Mouse (Mus musculus): ENCODE results near the gene Kcnip4. TPM values are rescaled to one million over a fixed set of nuclear protein-coding genes. Genes with fewer than 3 reads are reported as not detected.

Kcnip4 gene
- total and polyA plus RNA-seq, 3 experiments = 0.19 TPM; not detected in 2

GRCm38 (mm10) chr5:49317869-49318268 is 206.8 kb downstream of the Kcnip4 start:
- Histone ChIP-seq H3K9me3 (replicated peaks; ENCODE audit: insufficient read depth, low read length) (no peaks in the 10 kb centered on the region), H3K27me3 (ENCODE audit: control insufficient read depth in 1 of 2, insufficient read depth in 2 of 2, low read length in 2 of 2) (no peaks in the 10 kb centered on the region), H3K9ac (ENCODE audit: control insufficient read depth, low read depth, low read length, poor library complexity, severe bottlenecking) (no peak overlapping the region), H3K27ac (ENCODE audit: control insufficient read depth, low read depth, low read length) (no peak overlapping the region), H3K4me1 (ENCODE audit: control insufficient read depth in 1 of 2, insufficient read depth in 2 of 2, low read length in 2 of 2) (no peaks in the 10 kb centered on the region), H3K4me3 (ENCODE audit: control insufficient read depth in 1 of 2, insufficient read depth in 1 of 2, low read depth in 2 of 2, low read length in 2 of 2) (no peak overlapping the region), H3K36me3 (ENCODE audit: control insufficient read depth in 1 of 2, insufficient read depth in 2 of 2, low read length in 2 of 2) (no peaks in the 10 kb centered on the region), H3K79me2 (ENCODE audit: control insufficient read depth, insufficient read depth, low read length, poor library complexity) (no peaks in the 10 kb centered on the region)
- no peak for DNase-seq (ENCODE audit: low read depth, low spot score)
- TF ChIP-seq NELFE (IDR thresholded peaks at IDR 0.05; ENCODE audit: low read depth, low read length) = no peak
- no peak for TF ChIP-seq ZKSCAN1 (IDR thresholded peaks at IDR 0.05; ENCODE audit: low read depth, low read length)
- TF ChIP-seq NRF1 (IDR thresholded peaks at IDR 0.05; ENCODE audit: insufficient read depth, low read depth, low read length, poor library complexity, severe bottlenecking) = no peak
- no peak for TF ChIP-seq KAT2A (conservative IDR thresholded peaks at IDR 0.05; ENCODE audit: low read depth, low read length)
- no peak for TF ChIP-seq RAD21 (IDR thresholded peaks at IDR 0.05; ENCODE audit: low read depth, low read length)
- TF ChIP-seq ZMIZ1 (IDR thresholded peaks at IDR 0.05; ENCODE audit: low read depth, low read length) = no peak
- no peak for TF ChIP-seq UBTF (IDR thresholded peaks at IDR 0.05; ENCODE audit: borderline replicate concordance, insufficient read depth, low read depth, low read length)
- TF ChIP-seq EP300 (IDR thresholded peaks at IDR 0.05; ENCODE audit: low read depth in 1 of 2, low read length in 2 of 2) = no peak
- TF ChIP-seq E2F4 (IDR thresholded peaks at IDR 0.05; ENCODE audit: borderline replicate concordance, low read depth, low read length) = no peak
- no peak for TF ChIP-seq ETS1 (IDR thresholded peaks at IDR 0.05; ENCODE audit: low read depth, low read length)
- TF ChIP-seq ZC3H11A (IDR thresholded peaks at IDR 0.05; ENCODE audit: low read depth, low read length) = no peak
- TF ChIP-seq MYC (IDR thresholded peaks at IDR 0.05; ENCODE audit: low read depth, low read length) = no peak
- no peak for TF ChIP-seq MXI1 (IDR thresholded peaks at IDR 0.05; ENCODE audit: low read depth, low read length)
- no peak for TF ChIP-seq ZNF384 (IDR thresholded peaks at IDR 0.05; ENCODE audit: low read depth, low read length)
- TF ChIP-seq GATA1 (IDR thresholded peaks at IDR 0.05; ENCODE audit: low read depth, low read length) = no peak
- no peak for TF ChIP-seq HCFC1 (IDR thresholded peaks at IDR 0.05; ENCODE audit: low read depth, low read length)

GRCm38 (mm10) chr5:49306796-49307195 is 217.9 kb downstream of the Kcnip4 start:
- no peak for TF ChIP-seq ELF1 (IDR thresholded peaks at IDR 0.05; ENCODE audit: low read depth, low read length)
- TF ChIP-seq MYC (IDR thresholded peaks at IDR 0.05; ENCODE audit: low read depth, low read length) = no peak
- no peak for TF ChIP-seq HCFC1 (IDR thresholded peaks at IDR 0.05; ENCODE audit: low read depth, low read length)
- TF ChIP-seq CHD1 (IDR thresholded peaks at IDR 0.05; ENCODE audit: low read depth, low read length) = no peak
- TF ChIP-seq EP300 (IDR thresholded peaks at IDR 0.05; ENCODE audit: low read depth in 1 of 2, low read length in 2 of 2) = no peak
- no peak for TF ChIP-seq MEF2A (IDR thresholded peaks at IDR 0.05; ENCODE audit: extremely low read depth, insufficient replicate concordance, low read depth, low read length, poor library complexity, severe bottlenecking)
- TF ChIP-seq ZKSCAN1 (IDR thresholded peaks at IDR 0.05; ENCODE audit: low read depth, low read length) = no peak
- no peak for TF ChIP-seq SMC3 (IDR thresholded peaks at IDR 0.05; ENCODE audit: low read depth, low read length)
- no peak overlapping the region for H3K27ac ChIP-seq (ENCODE audit: control insufficient read depth, low read depth, low read length)
- H3K4me1 ChIP-seq (ENCODE audit: control insufficient read depth in 1 of 2, insufficient read depth in 2 of 2, low read length in 2 of 2) = no peaks in the 10 kb centered on the region
- H3K9me3 ChIP-seq (replicated peaks; ENCODE audit: insufficient read depth, low read length) = no peaks in the 10 kb centered on the region
- no peaks in the 10 kb centered on the region for H3K36me3 ChIP-seq (ENCODE audit: control insufficient read depth in 1 of 2, insufficient read depth in 2 of 2, low read length in 2 of 2)
- no peak overlapping the region for H3K4me3 ChIP-seq (ENCODE audit: control insufficient read depth in 1 of 2, insufficient read depth in 1 of 2, low read depth in 2 of 2, low read length in 2 of 2)
- no peak overlapping the region for H3K9ac ChIP-seq (ENCODE audit: control insufficient read depth, low read depth, low read length, poor library complexity, severe bottlenecking)
- DNase-seq (ENCODE audit: low read depth, low spot score) = no peak
- H3K27me3 ChIP-seq (ENCODE audit: control insufficient read depth in 1 of 2, insufficient read depth in 2 of 2, low read length in 2 of 2) = no peaks in the 10 kb centered on the region
- H3K79me2 ChIP-seq (ENCODE audit: control insufficient read depth, insufficient read depth, low read length, poor library complexity) = no peaks in the 10 kb centered on the region

Measured in MEL (cell line).